Mouse (Mus musculus): ENCODE measurements at regions not wholly inside any gene's neighbourhood (a gene's known extent, or its start where the extent isn't known, plus 50 kb on each side); places are given as distances from the start of the nearest gene placed in this dataset.
"Not testable (repeated sequence)": the region's sequence is repeated elsewhere in the genome, so short reads cannot be mapped to it uniquely, and the experiment has no call there.

GRCm38 (mm10) chr6:41225382-41225781, 76.7 kb upstream of the Try4 start:
- no peak for DNase-seq

DNA sequence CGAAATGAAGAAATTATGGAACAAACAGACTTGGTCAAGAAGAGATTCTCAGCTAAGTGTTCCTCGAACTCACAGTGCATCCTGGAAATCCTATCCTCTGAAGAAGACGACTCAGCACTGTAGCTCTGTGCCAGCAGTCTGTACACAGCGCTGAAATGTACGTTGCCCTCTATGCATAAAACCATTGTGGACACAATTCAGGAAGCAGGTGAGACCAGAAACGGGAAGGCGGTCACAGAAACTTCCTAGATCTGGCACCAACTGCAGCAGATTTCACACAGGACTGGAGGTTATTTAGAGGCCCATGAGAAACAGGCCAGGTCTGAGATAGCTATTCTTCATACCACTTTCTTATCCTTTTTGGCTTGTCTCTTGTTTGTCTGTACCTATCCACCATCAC, 83.7 kb upstream of the Try4 start:
- DNase-seq = no peak

GRCm38 (mm10) chr6:41215857-41216256, 86.2 kb upstream of the Try4 start:
- DNase-seq = no peak

DNA sequence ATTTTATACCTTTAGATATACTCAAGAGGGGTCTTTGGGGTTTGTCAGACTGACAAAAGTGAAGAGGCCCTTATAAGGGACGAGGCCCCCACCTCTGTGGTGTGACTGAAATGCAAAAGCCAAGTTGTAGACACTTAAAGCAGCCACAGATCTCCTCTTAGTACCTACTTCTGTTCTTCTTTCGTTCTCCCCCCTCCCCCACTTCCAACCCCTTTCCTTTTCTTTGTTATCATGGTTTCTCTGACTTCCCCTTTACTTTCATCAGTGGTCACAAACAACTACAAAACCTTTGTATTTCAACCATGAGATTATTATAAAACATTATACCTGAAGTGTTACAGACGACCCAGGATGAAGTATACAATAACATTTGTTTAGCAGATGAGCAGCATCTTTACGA, 96.2 kb upstream of the Try4 start:
- DNase-seq = no peak

- no peak for DNase-seq
Measured at GRCm38 (mm10) chr6:41202882-41203281, 99.2 kb upstream of the Try4 start.

- no peak for DNase-seq
Measured at GRCm38 (mm10) chr6:41202302-41202701, 99.8 kb upstream of the Try4 start.

DNA sequence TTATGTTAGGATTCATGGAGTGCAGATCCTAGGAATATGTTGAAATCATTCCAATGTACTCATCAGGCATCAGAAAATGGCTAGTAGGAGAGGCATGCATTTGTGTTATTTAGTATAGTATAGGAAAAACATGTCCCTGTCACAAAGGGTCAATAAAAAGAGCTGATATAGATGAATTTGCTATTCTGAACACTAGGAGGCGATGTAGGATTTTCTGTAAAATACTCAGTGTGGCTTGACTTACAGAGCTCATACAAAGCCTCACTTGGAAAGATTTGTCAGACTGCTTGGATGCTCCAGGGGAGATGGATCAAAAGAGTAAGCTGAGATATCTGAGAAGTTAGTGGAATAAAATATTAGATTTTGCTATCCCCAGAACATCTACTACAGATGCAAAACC, 107.6 kb upstream of the Try4 start:
- no peak for DNase-seq

GRCm38 (mm10) chr6:41191734-41192326, 110.2 kb upstream of the Try4 start:
- DNase-seq = no peak

DNA sequence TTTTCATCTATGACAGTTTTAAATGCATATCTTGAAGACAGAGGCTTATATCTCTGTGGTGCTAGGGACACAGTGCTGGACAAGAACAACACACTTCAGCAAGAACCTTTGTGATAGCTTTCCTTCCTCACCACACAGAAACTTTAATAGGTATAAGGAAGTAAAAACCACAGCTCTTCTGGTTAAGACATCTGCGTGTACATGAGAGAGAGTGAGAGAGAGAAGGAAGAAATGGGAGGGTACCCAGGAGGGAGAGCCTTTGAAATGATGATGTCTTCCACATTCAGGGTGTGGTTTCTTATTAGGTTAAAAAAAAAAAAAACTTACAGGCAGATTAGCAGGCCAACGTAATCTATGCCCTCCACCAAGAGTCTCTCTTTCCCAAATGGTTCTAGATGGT, 113.2 kb upstream of the Try4 start:
- DNase-seq = no peak

- no peak for DNase-seq
Measured at GRCm38 (mm10) chr6:41187966-41188365, 114.1 kb upstream of the Try4 start.

- DNase-seq = no peak
Measured at GRCm38 (mm10) chr6:41178896-41179295, 123.2 kb upstream of the Try4 start.

- no peak for DNase-seq
Measured at GRCm38 (mm10) chr6:41178019-41178418, 124.0 kb upstream of the Try4 start.

GRCm38 (mm10) chr6:41177152-41177551, 124.9 kb upstream of the Try4 start:
- no peak for DNase-seq

DNA sequence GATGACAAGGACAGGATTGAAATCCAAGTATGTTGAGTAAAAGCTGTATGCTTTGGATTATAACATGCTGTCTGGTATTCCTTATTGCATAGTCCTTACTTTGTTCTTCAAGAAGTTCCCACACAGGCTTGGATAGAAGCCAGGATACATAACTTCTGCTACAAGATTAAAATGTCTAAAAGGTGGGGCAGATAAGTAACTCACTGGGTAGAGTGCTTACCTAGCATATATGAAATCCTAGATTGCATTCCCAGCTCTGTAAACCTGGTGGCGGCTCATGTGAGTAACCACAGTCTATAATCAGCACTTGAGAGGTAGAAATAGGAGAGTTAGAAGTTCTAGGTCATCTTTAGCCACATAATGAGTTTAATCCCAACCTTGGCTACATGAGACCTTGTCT, 126.0 kb upstream of the Try4 start:
- DNase-seq = no peak

- DNase-seq = no peak
Measured at GRCm38 (mm10) chr6:41163491-41163890, 128.2 kb upstream of the 2210010C04Rik start.

DNA sequence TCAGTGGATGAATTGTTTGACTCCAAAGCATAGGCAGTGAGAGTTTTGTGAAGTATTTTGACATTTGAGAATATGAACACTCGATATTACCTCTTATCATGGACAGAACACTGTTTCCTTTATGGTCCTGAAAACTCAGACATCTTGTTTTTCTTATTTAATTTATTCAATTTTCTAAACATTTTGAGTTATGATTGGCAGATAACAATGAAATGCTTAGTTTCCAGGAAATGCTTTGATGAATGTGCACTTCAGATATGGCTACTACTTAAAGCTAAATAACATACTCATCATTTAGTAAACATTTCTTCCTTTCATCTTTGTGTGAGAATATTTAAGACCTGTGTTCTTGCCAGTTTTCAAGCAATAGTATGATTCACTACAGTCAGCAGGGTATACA, 126.4 kb upstream of the 2210010C04Rik start:
- DNase-seq = no peak

- DNase-seq = no peak
Measured at GRCm38 (mm10) chr6:41152101-41152500, 116.8 kb upstream of the 2210010C04Rik start.

- DNase-seq = no peak
Measured at GRCm38 (mm10) chr6:41151542-41151941, 116.2 kb upstream of the 2210010C04Rik start.

GRCm38 (mm10) chr6:41140916-41141315, 105.6 kb upstream of the 2210010C04Rik start:
- DNase-seq = no peak

DNA sequence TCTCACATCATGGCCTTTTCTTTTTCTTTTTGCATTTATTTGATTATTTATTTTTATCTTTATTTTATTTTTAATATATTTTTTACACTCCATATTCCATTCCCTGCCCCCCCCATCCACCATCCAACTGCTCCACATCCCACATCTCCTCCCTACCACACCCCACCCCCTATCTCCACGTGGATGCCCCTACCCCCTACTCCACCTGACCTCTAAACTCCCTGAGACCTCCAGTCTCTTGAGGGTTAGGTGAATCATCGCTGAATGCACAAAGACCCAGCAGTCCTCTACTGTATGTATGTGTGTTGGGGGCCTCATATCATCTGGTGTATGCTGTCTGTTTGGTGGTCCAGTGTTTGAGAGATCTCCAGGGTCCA, 102.1 kb upstream of the 2210010C04Rik start:
- DNase-seq = not testable (repeated sequence)

GRCm38 (mm10) chr6:41136717-41137400, 101.5 kb upstream of the 2210010C04Rik start:
- peak; percentile 20 for DNase-seq

- no peak for DNase-seq
Measured at GRCm38 (mm10) chr6:41135160-41135559, 99.9 kb upstream of the 2210010C04Rik start.

DNA sequence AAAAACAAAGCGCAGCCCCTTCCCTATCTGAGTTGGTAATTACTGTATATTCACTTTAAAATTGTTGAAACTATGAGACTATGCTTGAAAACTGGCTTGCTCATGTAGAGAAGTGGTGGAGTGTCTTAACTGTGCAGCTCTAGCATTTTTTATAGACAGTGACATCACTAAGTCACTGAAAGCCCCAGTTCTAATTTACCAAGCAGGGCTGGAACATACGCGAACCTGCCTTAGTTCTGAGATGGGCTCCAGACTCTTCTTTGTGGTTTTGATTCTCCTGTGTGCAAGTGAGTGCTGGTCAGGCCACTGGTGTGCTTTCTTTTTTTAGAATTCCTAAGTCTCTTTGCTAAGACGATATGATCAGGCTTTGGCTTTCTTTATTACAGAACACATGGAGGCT, 94.6 kb upstream of the 2210010C04Rik start:
- no peak for DNase-seq

DNA sequence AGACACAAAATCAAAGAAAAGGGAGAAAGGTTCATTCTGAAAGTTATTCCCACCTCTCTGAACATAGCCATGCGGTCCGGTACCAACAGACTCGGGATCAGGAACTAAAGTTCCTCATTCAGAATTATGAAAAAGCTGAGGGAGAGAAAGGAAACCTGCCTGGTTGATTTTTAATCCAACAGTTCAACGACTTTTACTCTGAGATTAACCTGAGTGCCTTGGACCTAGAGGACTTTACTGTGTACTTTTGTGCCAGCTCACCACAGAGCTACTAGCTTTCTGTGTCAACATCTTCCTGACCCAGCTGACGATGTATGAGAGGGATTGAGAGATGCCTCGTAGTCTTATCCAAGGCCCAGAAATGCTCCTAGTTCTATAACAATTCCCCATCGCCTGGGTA, 92.5 kb upstream of the 2210010C04Rik start:
- no peak for DNase-seq
